Mouse (Mus musculus) CH12.LX (cell line): Measurements from ENCODE around the gene Ezh1. TPM values are rescaled to one million over a fixed set of nuclear protein-coding genes. Genes with fewer than 3 reads are reported as not detected.

Source experiments
- DNase-seq: peaks from one replicate; pipeline ENCODE4 v3.0.0-alpha.2; 2013; ENCODE audit errors: extremely low read depth
- H3K27ac ChIP-seq: 2 replicates; pipeline ENCODE4 v1.5.1; 2012; ENCODE audit warnings: low read depth, mild to moderate bottlenecking, control low read depth, moderate library complexity; ENCODE audit not compliant: insufficient read depth
- H3K27me3 ChIP-seq: replicated peaks from 2 replicates; pipeline ENCODE3; 2012; ENCODE audit warnings: inconsistent platforms
- H3K36me3 ChIP-seq, 2 experiments: replicated peaks in 1 of 2; 2 replicates each; pipeline versions ENCODE3 to v1.6.1; 2012; ENCODE audit warnings: inconsistent platforms in 1 of 2, low read length in 1 of 2, mild to moderate bottlenecking in 1 of 2, mixed read lengths in 1 of 2, moderate library complexity in 1 of 2; ENCODE audit not compliant: control insufficient read depth in 1 of 2, insufficient read depth in 1 of 2
- H3K4me1 ChIP-seq, 2 experiments: 2 replicates each; pipeline ENCODE4 v1.6.1; 2012; ENCODE audit warnings: inconsistent platforms in 1 of 2, moderate library complexity in 1 of 2; ENCODE audit not compliant: insufficient read depth in 2 of 2, control insufficient read depth in 1 of 2
- H3K4me2 ChIP-seq: 2 replicates; pipeline ENCODE4 v1.6.1; 2012; ENCODE audit warnings: low read depth, mild to moderate bottlenecking, control low read depth; ENCODE audit not compliant: poor library complexity, insufficient read depth, severe bottlenecking
- H3K4me3 ChIP-seq, 3 experiments: fragments of 150-350 bp in 1 of 3; sonication (generic) in 1 of 3; replicated peaks in 1 of 3; 2 replicates each; pipeline versions ENCODE3 to v1.5.1; 2011 to 2012; ENCODE audit warnings: low read depth in 2 of 3, low read length in 2 of 3, mild to moderate bottlenecking in 2 of 3, moderate library complexity in 2 of 3, control low read depth in 1 of 3, improper control_type of control experiment in 1 of 3, inconsistent platforms in 1 of 3, mixed read lengths in 1 of 3; ENCODE audit not compliant: poor library complexity in 1 of 3
- H3K79me2 ChIP-seq: replicated peaks from 2 replicates; pipeline ENCODE4 v1.6.1; 2012; ENCODE audit warnings: mild to moderate bottlenecking, moderate library complexity; ENCODE audit not compliant: control insufficient read depth, poor library complexity, insufficient read depth, severe bottlenecking; ENCODE audit errors: extremely low read depth
- H3K9ac ChIP-seq: 2 replicates; pipeline ENCODE4 v1.6.1; 2012; ENCODE audit warnings: low read depth, mild to moderate bottlenecking, control low read depth, moderate library complexity; ENCODE audit not compliant: insufficient read depth
- H3K9me3 ChIP-seq: replicated peaks from 2 replicates; pipeline ENCODE3; 2012; ENCODE audit warnings: low read length, inconsistent platforms, mixed read lengths
- BHLHE40 ChIP-seq: IDR thresholded peaks from 2 replicates; pipeline ENCODE4 v1.6.1; 2011; ENCODE audit warnings: mild to moderate bottlenecking, low read depth, low read length, improper control_type of control experiment
- CTCF ChIP-seq, 2 experiments: IDR thresholded peaks in 1 of 2; conservative IDR thresholded peaks in 1 of 2; 2 replicates each; pipeline ENCODE4 v1.5.1; 2011 to 2012; ENCODE audit warnings: low read depth in 2 of 2, low read length in 2 of 2, improper control_type of control experiment in 1 of 2, inconsistent platforms in 1 of 2, mild to moderate bottlenecking in 1 of 2, moderate library complexity in 1 of 2
- E2F4 ChIP-seq: IDR thresholded peaks from 2 replicates; pipeline ENCODE4 v1.6.1; 2011; ENCODE audit warnings: low read depth, low read length, improper control_type of control experiment; ENCODE audit not compliant: insufficient replicate concordance
- ELF1 ChIP-seq: IDR thresholded peaks from 2 replicates; pipeline ENCODE4 v1.6.1; 2014; ENCODE audit warnings: low read depth, mild to moderate bottlenecking, inconsistent platforms, low read length, improper control_type of control experiment
- EP300 ChIP-seq: IDR thresholded peaks from 2 replicates; pipeline ENCODE4 v1.6.1; 2011; ENCODE audit warnings: low read length, improper control_type of control experiment
- JUND ChIP-seq: conservative IDR thresholded peaks from 2 replicates; pipeline ENCODE4 v1.6.1; 2011; ENCODE audit warnings: low read depth, low read length, improper control_type of control experiment
- KAT2A ChIP-seq: IDR thresholded peaks from 2 replicates; pipeline ENCODE4 v1.6.1; 2012; ENCODE audit warnings: low read length, improper control_type of control experiment, inconsistent platforms; ENCODE audit not compliant: insufficient replicate concordance
- MAFK ChIP-seq: IDR thresholded peaks from 2 replicates; pipeline ENCODE4 v1.6.1; 2011; ENCODE audit warnings: low read length, improper control_type of control experiment; ENCODE audit not compliant: insufficient replicate concordance
- MAX ChIP-seq: IDR thresholded peaks from 2 replicates; pipeline ENCODE4 v1.6.1; 2011; ENCODE audit warnings: low read length, improper control_type of control experiment
- NRF1 ChIP-seq: IDR thresholded peaks from 2 replicates; pipeline ENCODE4 v1.6.1; 2014; ENCODE audit warnings: low read depth, mild to moderate bottlenecking, inconsistent platforms, low read length, improper control_type of control experiment, moderate library complexity
- PAX5 ChIP-seq: IDR thresholded peaks from 2 replicates; pipeline ENCODE4 v1.6.1; 2012; ENCODE audit warnings: low read length, inconsistent platforms, mixed read lengths
- POLR2A ChIP-seq: IDR thresholded peaks from 2 replicates; pipeline ENCODE4 v1.6.1; 2011; ENCODE audit warnings: low read depth, mild to moderate bottlenecking, improper control_type of control experiment, low read length
- RAD21 ChIP-seq: IDR thresholded peaks from 2 replicates; pipeline ENCODE4 v1.6.1; 2011; ENCODE audit warnings: low read depth, mild to moderate bottlenecking, low read length, improper control_type of control experiment, moderate library complexity
- RCOR1 ChIP-seq: conservative IDR thresholded peaks from 2 replicates; pipeline ENCODE4 v1.6.1; 2012; ENCODE audit warnings: low read depth, mild to moderate bottlenecking, inconsistent platforms, low read length, improper control_type of control experiment
- SIN3A ChIP-seq: IDR thresholded peaks from 2 replicates; pipeline ENCODE4 v1.6.1; 2012; ENCODE audit warnings: low read length, improper control_type of control experiment, inconsistent platforms
- TCF12 ChIP-seq: IDR thresholded peaks from 2 replicates; pipeline ENCODE4 v1.6.1; 2014; ENCODE audit warnings: low read depth, mild to moderate bottlenecking, inconsistent platforms, low read length, improper control_type of control experiment
- UBTF ChIP-seq: IDR thresholded peaks from 2 replicates; pipeline ENCODE4 v1.6.1; 2012; ENCODE audit warnings: low read depth, mild to moderate bottlenecking, inconsistent platforms, low read length, improper control_type of control experiment, moderate library complexity
- ZKSCAN1 ChIP-seq: IDR thresholded peaks from 2 replicates; pipeline ENCODE4 v1.6.1; 2012; ENCODE audit warnings: low read depth, inconsistent platforms, low read length, improper control_type of control experiment, borderline replicate concordance
- ZMIZ1 ChIP-seq: IDR thresholded peaks from 2 replicates; pipeline ENCODE4 v1.6.1; 2012; ENCODE audit warnings: low read depth, mild to moderate bottlenecking, inconsistent platforms, low read length, improper control_type of control experiment
- dilution Hi-C: fragments of 300-500 bp; cut with MboI; formaldehyde crosslinking; loops from 2 replicates; pipeline ENCODE4 v1.14.3; 2020; ENCODE audit warnings: low sequenced_read_pairs; ENCODE audit not compliant: extremely low pct_unique_long_range_greater_than_20kb, extremely low pct_ligation_motif_present
- in situ Hi-C: fragments of 300-500 bp; cut with MboI; formaldehyde crosslinking; loops from 3 replicates; pipeline ENCODE4 v1.14.3; 2019; ENCODE audit warnings: low sequenced_read_pairs, low pct_ligation_motif_present, low pct_unique_long_range_greater_than_20kb, mixed read lengths
- polyA plus RNA-seq: library from polyadenylated mRNA; unstranded; fragments of >175 nt; gene quantifications from 2 replicates; pipeline ENCODE4 v1.2.1, GENCODE M21; 2012; ENCODE audit warnings: low read depth; ENCODE audit not compliant: insufficient read length
- total RNA-seq, 2 experiments: library from RNA; depleted of rRNA; stranded (reverse); fragments of 300-350 nt in 1 of 2; fragments of >200 nt in 1 of 2; gene quantifications; 2 replicates each; pipeline ENCODE4 v1.2.3; 2012 to 2014

Gene Ezh1
- total and polyA plus RNA-seq, 3 experiments = 8.7 to 15.3 (median 12.1) TPM

DNA sequence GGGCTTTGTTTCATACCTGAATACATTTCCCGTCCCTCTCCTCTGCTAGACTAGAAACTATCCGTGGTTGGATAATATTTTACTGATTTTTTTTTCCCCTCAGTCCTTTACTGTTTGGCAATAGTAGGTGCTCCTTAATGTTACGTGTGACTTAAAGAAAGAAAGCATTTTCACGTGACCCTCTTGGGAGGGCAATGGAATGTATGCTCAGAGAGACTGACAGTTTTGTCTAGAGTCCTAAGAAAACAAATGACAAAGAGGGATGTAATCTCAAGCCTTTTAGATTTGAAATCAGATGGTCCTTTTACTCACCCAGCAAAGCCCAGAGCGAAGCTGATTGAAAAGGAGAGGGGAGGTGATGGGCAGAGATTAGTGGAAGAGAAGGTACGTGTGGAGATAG is 39.6 kb upstream of the Ezh1 start:
- Histone ChIP-seq H3K9ac (no peak overlapping the region), H3K27me3 (no peaks in the 10 kb centered on the region), H3K27ac (no peak overlapping the region), H3K4me2 (no peak overlapping the region), H3K4me3 (no peak overlapping the region), H3K4me1 (peaks cover 0 to 2% of the 10 kb centered on the region in 2 experiments; a peak in 3 of 4 replicates), H3K9me3 (no peaks in the 10 kb centered on the region), H3K79me2 (no peaks in the 10 kb centered on the region), H3K36me3 (peaks cover 2 to 67% of the 10 kb centered on the region in 2 experiments)
- TF ChIP-seq ZMIZ1 (no peak), EP300 (no peak), ZKSCAN1 (no peak), BHLHE40 (no peak), UBTF (no peak)
- dilution Hi-C loops (no loop called here), in situ Hi-C loops (no loop called here)
- DNase-seq = no peak

DNA sequence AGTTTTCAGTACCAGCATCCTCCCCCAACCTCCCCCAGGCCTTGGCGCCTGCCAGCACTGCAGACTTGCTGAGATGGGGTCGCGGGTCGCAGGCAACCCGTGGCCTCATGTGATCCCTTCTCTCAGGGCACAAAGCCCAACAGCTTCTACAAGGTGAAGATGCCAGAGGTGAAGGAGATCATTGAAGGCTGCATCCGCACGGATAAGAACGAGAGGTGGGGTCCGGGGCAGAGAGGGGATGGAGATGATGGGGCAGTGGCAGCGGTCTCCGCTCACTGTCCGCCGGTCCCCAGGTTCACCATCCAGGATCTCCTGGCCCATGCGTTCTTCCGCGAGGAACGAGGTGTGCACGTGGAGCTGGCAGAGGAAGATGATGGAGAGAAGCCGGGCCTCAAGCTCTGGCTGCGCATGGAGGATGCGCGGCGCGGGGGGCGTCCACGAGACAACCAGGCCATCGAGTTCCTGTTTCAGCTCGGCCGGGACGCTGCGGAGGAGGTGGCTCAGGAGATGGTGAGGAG is 38.8 kb upstream of the Ezh1 start:
- Histone ChIP-seq H3K27ac (no peak overlapping the region), H3K4me3 (no peak overlapping the region), H3K36me3 (peaks cover 3 to 70% of the 10 kb centered on the region in 2 experiments), H3K4me2 (no peak overlapping the region), H3K9me3 (no peaks in the 10 kb centered on the region), H3K9ac (no peak overlapping the region), H3K27me3 (no peaks in the 10 kb centered on the region), H3K4me1 (peaks cover 3 to 11% of the 10 kb centered on the region in 2 experiments; a peak in 3 of 4 replicates), H3K79me2 (no peaks in the 10 kb centered on the region)
- dilution Hi-C loops (no loop called here), in situ Hi-C loops (no loop called here)
- TF ChIP-seq NRF1 (no peak), MAX (no peak), JUND (no peak), RCOR1 (no peak), EP300 (no peak), MAFK (no peak), RAD21 (no peak), SIN3A (no peak), KAT2A (no peak), TCF12 (no peak)
- no peak for DNase-seq

DNA sequence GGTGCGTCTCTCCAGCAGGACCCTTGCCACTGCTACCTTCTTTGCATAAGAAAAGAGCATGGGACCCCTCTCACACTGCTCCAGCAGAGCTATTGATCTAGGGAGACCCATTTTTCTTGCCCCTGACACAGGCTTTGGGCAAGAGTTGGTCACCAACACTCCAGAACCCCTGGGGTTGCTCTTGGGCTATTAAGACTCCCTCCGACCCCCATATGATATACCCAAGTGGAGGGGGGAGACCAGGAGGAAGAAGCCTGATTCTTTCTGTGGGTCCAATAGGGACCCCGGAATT is 37.7 kb upstream of the Ezh1 start:
- H3K4me1 ChIP-seq = peaks cover 4 to 22% of the 10 kb centered on the region in 2 experiments; a peak in 3 of 4 replicates
- in situ Hi-C loops = no loop called here
- DNase-seq = no peak

More for the DNA sequence above, 37.7 kb upstream of the Ezh1 start:
- H3K79me2 ChIP-seq = no peaks in the 10 kb centered on the region
- TF ChIP-seq JUND = no peak
- TF ChIP-seq E2F4 = no peak
- no peak for TF ChIP-seq ELF1
- no peak for TF ChIP-seq PAX5
- no peak for TF ChIP-seq POLR2A
- TF ChIP-seq CTCF (conservative IDR thresholded peaks at IDR 0.05 in 1 of 2, IDR thresholded peaks at IDR 0.05 in 1 of 2; ENCODE audit: low read depth in 2 of 2, low read length in 2 of 2) = no peak
- TF ChIP-seq BHLHE40 = no peak
- TF ChIP-seq KAT2A = no peak
- H3K9ac ChIP-seq = no peak overlapping the region
- H3K36me3 ChIP-seq = peaks cover 7 to 71% of the 10 kb centered on the region in 2 experiments
- H3K4me3 ChIP-seq = no peak overlapping the region
- dilution Hi-C loops = no loop called here
- H3K9me3 ChIP-seq = no peaks in the 10 kb centered on the region
- H3K27ac ChIP-seq = no peak overlapping the region
- no peak overlapping the region for H3K4me2 ChIP-seq
- H3K27me3 ChIP-seq = no peaks in the 10 kb centered on the region
